Mouse (Mus musculus) hematopoietic stem cell, adult 5-6 weeks (primary cell): ENCODE results near the gene Nfya. TPM values are rescaled to one million over a fixed set of nuclear protein-coding genes. Genes with fewer than 3 reads are reported as not detected.

ENCODE experiments used
- total RNA-seq: library from RNA; stranded (forward); fragments of 172-1452, 232-1000 nt; gene quantifications from 2 replicates; pipeline ENCODE4 v1.2.3, GENCODE M21; 2017

Gene Nfya
- total RNA-seq, 1 experiment from 2014 or later, result 47.1 TPM

Other genes with a start within 250 kb of the Nfya start
- 1.0 and 9.2 TPM in 2 replicates for gene A530064D06Rik, start 242.6 kb downstream of the Nfya start, total RNA-seq
- 7.4 and 13.9 TPM in 2 replicates for gene Trem1, start 177.1 kb downstream of the Nfya start, total RNA-seq
- 7.2 and 34.1 TPM in 2 replicates for gene Trem3, start 162.1 kb downstream of the Nfya start, total RNA-seq
- gene Treml4, start 145.6 kb downstream of the Nfya start, total RNA-seq, result 0.56 TPM in 1 of 2 replicates, not detected in the other
- gene Treml2, start 110.4 kb downstream of the Nfya start, total RNA-seq, result 102 TPM in 2 replicates
- 4.2 and 4.9 TPM in 2 replicates for gene B430306N03Rik, start 93.8 kb downstream of the Nfya start, total RNA-seq
- not detected in 2 replicates for gene Trem2, start 63.5 kb downstream of the Nfya start, total RNA-seq
- 0.63 and 2.7 TPM in 2 replicates for gene Treml1, start 50.0 kb downstream of the Nfya start, total RNA-seq
- 60.4 and 65.4 TPM in 2 replicates for gene Oard1, start 108 bp upstream of the Nfya start, total RNA-seq
- gene Apobec2, start 23.0 kb upstream of the Nfya start, total RNA-seq, result not detected in 2 replicates
- gene Tspo2, start 41.6 kb upstream of the Nfya start, total RNA-seq, result 1.2 and 10.7 TPM in 2 replicates
- 2.6 and 4.5 TPM in 2 replicates for gene Unc5cl, start 45.0 kb upstream of the Nfya start, total RNA-seq